8 mouse cellular contexts compared by ENCODE assay signal in the genomic region with DNA sequence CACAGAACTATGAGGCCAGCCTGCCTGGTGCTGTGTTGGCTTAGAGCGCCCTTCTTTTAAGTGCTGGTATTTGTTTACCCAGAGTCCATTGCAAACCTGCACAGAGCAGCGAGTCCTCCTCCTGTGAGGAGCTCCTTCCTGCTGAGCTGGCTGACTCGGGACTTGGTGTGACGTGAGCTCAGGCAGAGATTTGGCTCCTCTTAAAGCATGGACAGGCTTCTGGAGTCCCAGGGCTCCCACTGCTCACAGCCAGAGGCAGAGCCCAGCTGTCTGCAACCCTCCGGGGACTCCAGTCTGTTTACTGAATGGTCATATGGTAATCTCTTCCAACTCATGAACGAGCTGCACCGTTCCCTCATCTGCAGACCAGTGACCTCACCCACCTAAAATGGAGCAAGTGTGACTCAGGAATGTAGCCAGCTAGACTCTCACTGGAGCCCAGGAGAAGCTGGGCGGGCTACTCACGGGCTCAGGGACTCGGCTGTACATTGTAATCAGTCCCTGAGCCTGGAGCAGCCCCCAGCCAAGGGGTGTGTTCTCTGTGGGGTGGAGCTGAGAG.
DNase-seq lines count a peak whose midpoint lies in the region; ATAC-seq and TF ChIP-seq lines count a peak whose summit lies in the region.

No protein-coding gene starts in this region.

- no peak for TF ChIP-seq CTCF in intestine, postnatal 0 days (IDR thresholded peaks at IDR 0.05; ENCODE audit: low read depth)

- peak overlapping the region; percentile 59 for H3K4me2 ChIP-seq in intestine, postnatal 0 days (replicated peaks; ENCODE audit: low read depth)

- peak overlapping the region; percentile 38; the same call in 1 of the 2 replicates for H3K9ac ChIP-seq in intestine, postnatal 0 days (ENCODE audit: low read depth, low read length)

- peak; percentile 76 for ATAC-seq in intestine, postnatal 0 days

- peak overlapping the region; percentile 31; the same call in 1 of the 2 replicates for H3K27ac ChIP-seq in intestine, postnatal 0 days (ENCODE audit: low read depth, low read length)

- no peaks in the 10 kb centered on the region for H3K36me3 ChIP-seq in intestine, postnatal 0 days (ENCODE audit: control insufficient read depth, insufficient read depth)

- H3K4me1 ChIP-seq in intestine, postnatal 0 days (replicated peaks; ENCODE audit: control insufficient read depth, insufficient read depth, low read length): peaks cover 10% of the 10 kb centered on the region; the same call in 1 of the 2 replicates

- no peaks in the 10 kb centered on the region for H3K27me3 ChIP-seq in intestine, postnatal 0 days (replicated peaks; ENCODE audit: control insufficient read depth, insufficient read depth, low read length)

- peak; percentile 69 for DNase-seq in adrenal gland, postnatal 10 days
- peak; percentile 50 for DNase-seq in embryo, embryonic 10 days (ENCODE audit: low spot score)
- DNase-seq in heart, adult 18-20 months: peak; percentile 83 to 91
- peak; percentile 36 to 58 for DNase-seq in lung, adult 18-20 months
- DNase-seq in ovary, postnatal 10 days (ENCODE audit: low spot score): peak; percentile 17
- DNase-seq in spleen, adult 18-20 months: no peak
- DNase-seq in spleen, postnatal 4 days (ENCODE audit: low spot score in 2 of 2): no peak

- no peaks in the 10 kb centered on the region for H3K9me3 ChIP-seq in intestine, postnatal 0 days (ENCODE audit: control insufficient read depth)

- H3K4me3 ChIP-seq in intestine, postnatal 0 days (ENCODE audit: low read depth, low read length): 0 out of 2 replicates have a peak overlapping the region, but pooled peaks have one; percentile 18

- whole genome bisulfite sequencing in intestine, postnatal 0 days: 4% methylated on average over 10 of the region's 10 CpGs

Comparison
In these comparisons a context has a peak if more than half of its experiments do, and no peak if none do; other contexts are left out.
1. DNase-seq: peak in adrenal gland, postnatal 10 days (single experiment), embryo, embryonic 10 days (single experiment), heart, adult 18-20 months (2 of 2), lung, adult 18-20 months (2 of 2) and ovary, postnatal 10 days (single experiment); none in spleen, adult 18-20 months (0 of 2) and spleen, postnatal 4 days (0 of 2).